Mouse (Mus musculus) liver, postnatal 0 days (tissue): ENCODE measurements around the gene Grin3b.

ENCODE experiments used
- CTCF ChIP-seq: sonication (generic); IDR thresholded peaks from 2 replicates; pipeline ENCODE4 v1.5.1; 2016; ENCODE audit warnings: antibody characterized with exemption, low read depth
- EP300 ChIP-seq: IDR thresholded peaks from 2 replicates; pipeline ENCODE4 v1.6.1; 2016; ENCODE audit warnings: antibody characterized with exemption, low read depth, mild to moderate bottlenecking

GRCm38 (mm10) chr10:79974668-79975067, 4.2 kb downstream of the Grin3b start:
- TF ChIP-seq CTCF: no peak
- no peak for TF ChIP-seq EP300
